Mouse (Mus musculus): ENCODE measurements around the gene Ddb1.
A peak's percentile ranks its signal among the peaks of the same experiment; 100 is the strongest.
"Not testable (repeated sequence)": the region's sequence is repeated elsewhere in the genome, so short reads cannot be mapped to it uniquely, and the experiment has no call there.

Ddb1 gene

GRCm38 (mm10) chr19:10605293-10605900, at the start of gene Ddb1, which contains the start of gene Tkfc:
Gene Ddb1 (plus strand): TSS chr19:10605327.
Gene Tkfc (minus strand): TSS chr19:10605654.
- DNase-seq = peak; percentile 99

- DNase-seq = peak; percentile 83
Observed at GRCm38 (mm10) chr19:10555624-10556510, 49.3 kb upstream of the Ddb1 start, which contains the start of gene Tmem216. Gene Tmem216 (minus strand): TSS chr19:10556238.

GRCm38 (mm10) chr19:10557001-10557400, 48.1 kb upstream of the Ddb1 start:
- no peak for DNase-seq

DNA sequence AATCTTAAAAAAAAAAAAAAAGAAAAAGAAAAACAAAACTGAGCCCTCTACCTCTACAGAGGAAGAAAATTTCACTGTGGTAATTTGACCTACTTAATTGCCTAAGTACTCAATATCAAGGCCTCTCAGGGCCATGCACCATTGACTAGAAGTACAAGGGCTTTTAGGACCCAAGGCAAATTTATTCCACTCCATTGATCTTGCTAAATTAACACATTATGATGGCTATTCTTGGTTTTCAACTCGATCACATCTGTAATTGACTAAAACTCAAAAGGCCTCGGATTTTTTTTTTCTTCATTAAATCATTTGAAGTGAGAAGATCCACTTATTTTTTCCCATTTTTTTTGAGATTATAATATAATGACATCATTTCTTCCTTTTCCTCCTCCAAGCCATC, 47.7 kb upstream of the Ddb1 start:
- DNase-seq = no peak

GRCm38 (mm10) chr19:10557837-10558375, 47.2 kb upstream of the Ddb1 start:
- DNase-seq = not testable (repeated sequence)

DNA sequence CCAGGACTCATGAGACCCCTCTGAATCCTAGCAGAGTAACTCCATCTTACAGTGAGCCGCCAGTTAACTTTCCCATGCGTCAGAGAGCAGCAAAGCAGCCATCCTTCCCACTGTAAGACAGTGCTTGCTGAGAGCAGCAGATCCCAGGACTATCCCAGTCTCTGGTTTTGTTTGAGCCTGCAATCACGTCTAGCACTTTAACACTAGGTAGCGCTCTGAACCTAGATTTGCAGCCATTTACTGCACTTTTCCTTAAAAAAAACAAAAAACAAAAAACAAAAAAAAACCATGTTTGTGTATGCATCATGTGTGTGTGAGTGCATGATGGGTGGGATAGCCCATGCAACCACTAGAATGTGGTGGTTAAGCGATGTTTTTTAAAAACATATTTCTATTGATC, 45.0 kb upstream of the Ddb1 start:
- DNase-seq = no peak

GRCm38 (mm10) chr19:10561558-10562314, 43.4 kb upstream of the Ddb1 start:
- no peak for DNase-seq

GRCm38 (mm10) chr19:10562351-10562750, 42.8 kb upstream of the Ddb1 start:
- no peak for DNase-seq

DNA sequence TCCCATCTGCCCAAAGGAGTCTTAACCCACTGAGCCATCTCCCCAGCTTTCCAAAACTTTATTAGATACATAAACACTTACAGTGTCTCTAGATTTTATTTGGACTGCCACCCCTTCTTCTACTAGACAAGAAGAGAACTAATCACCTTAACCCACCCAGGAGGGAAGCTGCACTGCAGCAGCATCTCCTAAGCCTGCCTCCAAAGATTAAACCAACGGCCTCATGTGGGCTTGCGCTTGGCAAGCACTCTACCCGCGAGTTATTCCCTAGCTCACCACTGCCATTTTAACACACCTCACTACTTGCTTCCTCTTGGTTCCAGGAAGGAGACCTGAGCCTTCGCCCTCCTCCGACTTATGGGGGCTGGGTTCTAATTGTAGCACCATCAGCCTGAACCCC, 40.8 kb upstream of the Ddb1 start:
- DNase-seq = no peak

DNA sequence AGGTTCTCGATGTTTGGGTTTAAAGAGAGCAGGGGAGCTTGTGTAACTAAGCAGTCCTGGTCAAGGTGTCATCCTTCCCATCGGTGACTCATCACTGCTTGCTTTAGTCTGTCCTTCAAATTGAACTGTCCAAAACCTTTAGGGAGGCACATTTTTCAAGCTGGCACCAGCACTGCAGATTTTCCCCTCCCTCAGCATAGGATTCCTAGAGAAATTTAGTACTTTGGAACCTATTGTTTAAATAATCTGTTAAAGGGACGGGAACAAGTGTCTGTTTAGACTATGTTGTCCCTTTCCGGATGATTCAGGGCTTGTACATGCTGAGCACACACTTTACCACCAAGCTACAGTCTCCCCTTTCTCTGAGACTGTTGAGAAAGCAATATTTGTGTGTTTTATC, 39.9 kb upstream of the Ddb1 start:
- no peak for DNase-seq

- DNase-seq = no peak
Observed at GRCm38 (mm10) chr19:10569627-10570026, 35.5 kb upstream of the Ddb1 start.

- peak; percentile 95 for DNase-seq
Observed at GRCm38 (mm10) chr19:10576690-10577561, 28.2 kb upstream of the Ddb1 start, which contains the start of the genes Cyb561a3 and Tmem138. Gene Cyb561a3 (plus strand): TSS chr19:10577172. Gene Tmem138 (minus strand): TSS chr19:10577362.

DNA sequence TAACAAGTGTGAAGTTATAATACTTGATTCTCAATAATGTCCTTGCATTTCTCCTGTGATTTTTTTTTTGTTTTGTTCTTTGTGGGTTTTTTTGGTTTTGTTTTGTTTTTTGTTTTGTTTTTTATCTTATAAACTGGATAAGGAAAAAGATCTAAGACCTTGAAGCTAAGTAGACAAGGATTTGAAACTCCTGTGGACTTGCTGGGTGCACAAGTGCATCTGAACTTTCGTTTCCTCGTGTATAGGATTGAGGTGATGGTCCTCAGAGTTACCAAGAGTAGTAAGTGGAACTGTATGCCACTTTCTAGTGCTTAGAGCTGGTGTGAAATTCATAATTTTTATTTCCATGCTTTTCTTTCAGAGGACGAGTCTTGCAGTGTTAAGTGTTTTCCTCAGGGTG, 25.0 kb upstream of the Ddb1 start:
- DNase-seq = no peak

DNA sequence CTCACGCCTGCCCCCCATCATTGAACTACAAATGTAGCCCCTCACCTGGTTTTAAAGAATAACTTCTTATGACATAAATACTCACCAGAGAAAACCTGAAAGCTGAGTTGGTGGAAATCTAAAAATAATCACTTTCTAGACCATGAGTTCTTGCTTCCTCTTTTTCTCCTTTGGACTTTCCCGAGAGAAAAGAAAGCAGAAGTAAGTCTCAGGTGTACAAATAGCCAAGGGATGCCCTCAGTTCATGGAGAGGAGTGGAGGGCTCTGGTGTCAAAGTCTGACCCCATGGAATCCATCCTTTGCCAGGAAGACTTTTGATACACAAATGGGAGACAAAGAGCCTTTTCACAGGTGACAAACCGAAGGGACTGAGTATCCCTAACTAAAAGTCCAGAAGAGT, 24.4 kb upstream of the Ddb1 start:
- DNase-seq = no peak

DNA sequence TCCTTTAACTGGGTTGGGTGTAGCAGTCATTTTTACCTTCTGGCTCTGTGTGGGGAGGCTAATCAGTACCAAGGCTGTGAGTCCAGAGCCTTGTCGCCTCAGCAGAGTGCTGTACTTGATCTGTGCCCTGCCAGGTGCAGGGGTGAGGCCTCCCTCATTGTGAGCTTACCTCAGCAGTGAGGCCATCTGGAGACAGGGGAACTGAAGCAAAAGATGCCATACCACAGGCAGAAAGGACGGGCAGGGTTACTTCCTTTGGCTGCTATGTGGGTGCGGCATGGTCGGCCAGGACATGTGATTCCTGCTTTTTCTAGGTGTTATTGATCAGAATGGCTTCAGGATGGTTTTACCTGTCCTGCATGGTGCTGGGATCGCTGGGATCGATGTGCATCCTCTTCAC, 23.1 kb upstream of the Ddb1 start:
- DNase-seq = no peak

DNA sequence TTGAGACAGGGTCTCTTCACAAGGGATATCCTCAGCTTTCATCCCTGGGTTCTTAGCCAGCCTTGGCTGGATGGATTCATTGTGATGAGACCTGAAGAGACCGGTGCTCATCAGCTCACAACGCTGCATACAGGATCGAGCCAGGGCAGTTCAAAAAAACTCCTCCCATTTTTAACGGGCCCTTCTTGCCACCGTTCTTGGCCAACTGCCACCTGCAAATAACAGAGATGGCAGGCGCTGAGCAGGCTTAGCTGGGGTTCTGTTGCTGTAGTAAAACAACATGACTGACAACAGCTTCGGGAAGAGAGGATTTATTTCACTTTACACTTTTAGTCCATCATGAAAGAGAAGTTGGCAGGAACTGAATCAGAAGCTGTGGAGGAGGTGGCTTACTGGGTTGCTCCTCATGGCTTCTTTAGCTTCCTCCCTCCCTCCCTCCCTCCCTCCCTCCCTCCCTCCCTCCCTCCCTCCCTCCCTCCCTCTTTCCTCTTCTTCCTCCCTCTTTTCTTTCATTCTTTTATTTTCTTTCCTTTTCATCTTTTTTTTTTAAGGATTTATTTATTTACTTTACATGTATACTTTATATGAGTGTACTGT, 21.5 kb upstream of the Ddb1 start:
- DNase-seq = no peak

DNA sequence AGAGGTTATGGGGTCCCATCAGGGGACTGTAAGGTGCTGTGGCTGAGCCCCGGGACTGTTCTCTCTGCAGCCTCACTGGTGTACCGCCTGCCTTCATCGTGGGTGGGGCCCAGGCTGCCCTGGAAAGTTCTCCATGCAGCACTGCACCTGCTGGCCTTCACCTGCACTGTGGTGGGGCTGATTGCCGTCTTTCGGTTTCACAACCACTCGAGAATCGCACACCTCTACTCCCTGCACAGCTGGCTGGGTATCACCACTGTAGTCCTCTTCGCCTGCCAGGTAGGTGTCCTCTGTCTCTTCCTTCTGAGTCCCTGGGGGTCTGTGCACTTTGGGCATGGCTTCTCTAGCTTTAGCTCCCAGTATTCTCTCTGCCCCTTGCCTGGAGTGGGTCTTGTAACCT, 20.0 kb upstream of the Ddb1 start:
- no peak for DNase-seq

GRCm38 (mm10) chr19:10587231-10587630, 17.9 kb upstream of the Ddb1 start:
- no peak for DNase-seq

- DNase-seq = no peak
Observed at GRCm38 (mm10) chr19:10589127-10589857, 15.8 kb upstream of the Ddb1 start.

DNA sequence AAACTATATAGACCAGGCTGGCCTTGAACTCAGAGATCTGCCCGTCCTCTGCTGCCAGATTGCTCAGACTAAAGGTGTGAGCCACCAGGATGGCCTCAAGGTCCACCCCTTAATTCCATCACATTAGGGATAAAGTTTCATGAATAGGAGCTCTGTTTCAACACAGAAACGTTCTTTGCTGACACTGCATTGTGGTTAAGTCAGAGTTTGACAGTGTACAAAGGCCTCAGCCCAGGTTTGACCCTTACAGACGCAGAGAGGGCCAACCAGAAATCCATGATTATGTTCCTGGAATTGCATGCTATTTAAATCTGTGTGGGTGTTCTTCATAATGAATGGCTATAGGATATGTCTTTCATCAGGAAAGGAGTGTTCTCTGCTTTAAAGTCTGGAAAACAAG, 14.8 kb upstream of the Ddb1 start:
- no peak for DNase-seq
